Mouse (Mus musculus) erythroblast, embryonic 14.5 days (primary cell): Measurements from ENCODE around the gene Robo1.

Experiments used
- GATA1 ChIP-seq: IDR thresholded peaks from 2 replicates; pipeline ENCODE4 v1.6.1; 2012; ENCODE audit warnings: low read length, inconsistent platforms, mixed read lengths
- TAL1 ChIP-seq: IDR thresholded peaks from 3 replicates; pipeline ENCODE4 v1.6.1; 2012; ENCODE audit warnings: low read length, inconsistent platforms, mixed read lengths

GRCm38 (mm10) chr16:72610661-72611112 is 302.6 kb downstream of the Robo1 start:
- no peak for TF ChIP-seq GATA1
- TF ChIP-seq TAL1 = no peak
